17 mouse cellular contexts compared by ENCODE assay signal in the genomic region with DNA sequence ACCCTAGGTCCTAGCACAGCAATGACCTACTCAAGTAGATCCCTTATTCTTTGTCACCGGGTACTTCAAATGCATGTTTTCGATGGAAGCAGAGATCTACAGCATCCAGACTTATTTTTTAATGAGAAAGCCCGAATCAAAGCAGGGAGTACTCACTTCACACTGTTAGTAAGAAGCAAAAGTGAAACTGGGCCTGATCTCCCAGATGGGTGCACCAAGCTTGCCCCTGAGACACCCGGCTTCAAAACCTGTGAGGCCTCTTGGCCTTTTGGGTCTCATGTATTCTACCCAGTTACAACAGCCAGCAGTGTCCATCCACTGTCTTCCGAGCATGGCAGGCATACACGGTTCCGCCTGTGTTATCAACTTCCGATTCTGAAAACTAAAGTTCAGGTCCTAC. TPM values are rescaled to one million over a fixed set of nuclear protein-coding genes. Genes with fewer than 3 reads are reported as not detected.
DNase-seq lines count a peak whose midpoint lies in the region; ATAC-seq lines count a peak whose summit lies in the region.
"Had no signal": no experiment of that assay in that cellular context is flagged by ENCODE, and none has a peak within 500 bp of the region (broad histone marks: within the 10 kb centered on the region; RNA-seq: fewer than 3 reads in every experiment).

No protein-coding gene starts in this region.

- peaks cover 73% of the 10 kb centered on the region for H3K4me1 ChIP-seq in lung, embryonic 15.5 days
- 0 out of 2 replicates have a peak, but pooled peaks cover 3% of the 10 kb centered on the region for H3K4me1 ChIP-seq in midbrain, embryonic 14.5 days (ENCODE audit: control insufficient read depth, insufficient read depth, low read length)

- H3K9ac ChIP-seq in lung, embryonic 15.5 days, result no peak overlapping the region
- no peak overlapping the region for H3K9ac ChIP-seq in midbrain, embryonic 14.5 days (replicated peaks; ENCODE audit: low read length)
- H3K9ac ChIP-seq: forebrain, embryonic 13.5 days; heart, embryonic 15.5 days; hindbrain, embryonic 14.5 days; liver, embryonic 14.5 days; neural tube, embryonic 15.5 days had no signal

- no peaks in the 10 kb centered on the region for H3K9me3 ChIP-seq in lung, embryonic 15.5 days
- H3K9me3 ChIP-seq in midbrain, embryonic 14.5 days (ENCODE audit: control insufficient read depth, low read length), result peaks cover 4% of the 10 kb centered on the region; the same call in 1 of the 2 replicates
- H3K9me3 ChIP-seq: forebrain, embryonic 13.5 days; heart, embryonic 15.5 days; neural tube, embryonic 15.5 days had no signal

- H3K4me2 ChIP-seq in lung, embryonic 15.5 days, result no peak overlapping the region
- no peak overlapping the region for H3K4me2 ChIP-seq in midbrain, embryonic 14.5 days (ENCODE audit: low read length)
- H3K4me2 ChIP-seq: forebrain, embryonic 13.5 days; heart, embryonic 15.5 days; hindbrain, embryonic 14.5 days; neural tube, embryonic 15.5 days had no signal

- no peaks in the 10 kb centered on the region for H3K27me3 ChIP-seq in lung, embryonic 15.5 days
- H3K27me3 ChIP-seq in midbrain, embryonic 14.5 days (ENCODE audit: control insufficient read depth, insufficient read depth, low read length), result no peaks in the 10 kb centered on the region
- H3K27me3 ChIP-seq: forebrain, embryonic 13.5 days; heart, embryonic 15.5 days; neural tube, embryonic 15.5 days had no signal

- DNase-seq in lung, postnatal 14 days, result no peak
- DNase-seq in A20 (ENCODE audit: low read depth, low spot score) (peak; percentile 66), MN1 (ENCODE audit: low spot score) (no peak)
- DNase-seq in CD4-positive, CD25-positive, alpha-beta regulatory T cell, adult 2 months (ENCODE audit: low read depth, low spot score), result peak; percentile 37
- no peak for DNase-seq in midbrain, embryonic 14.5 days
- DNase-seq: cerebellum, adult 2 months; kidney, adult 11 months; kidney, postnatal 36 days; right cerebral cortex, adult 18-20 months; thymus, postnatal 14 days had no signal

- H3K36me3 ChIP-seq in lung, embryonic 15.5 days, result no peaks in the 10 kb centered on the region
- H3K36me3 ChIP-seq in midbrain, embryonic 14.5 days (ENCODE audit: control insufficient read depth, insufficient read depth, low read length), result no peaks in the 10 kb centered on the region
- H3K36me3 ChIP-seq: heart, embryonic 15.5 days; neural tube, embryonic 15.5 days had no signal

- ATAC-seq in lung, embryonic 15.5 days (ENCODE audit: borderline replicate concordance, extremely low read depth, low FRiP score, low TSS enrichment), result no peak
- peak; percentile 75 for ATAC-seq in inflammation-experienced regulatory T-cells, adult 6 months
- no peak for ATAC-seq in midbrain, embryonic 14.5 days (ENCODE audit: low FRiP score, low TSS enrichment)
- ATAC-seq: forebrain, embryonic 13.5 days had no signal

- no peak overlapping the region for H3K4me3 ChIP-seq in lung, embryonic 15.5 days
- no peak overlapping the region for H3K4me3 ChIP-seq in midbrain, embryonic 14.5 days (replicated peaks; ENCODE audit: low read depth, low read length)
- H3K4me3 ChIP-seq: forebrain, embryonic 13.5 days; heart, embryonic 15.5 days; neural tube, embryonic 15.5 days had no signal

- WGBS in lung, embryonic 15.5 days, result 86% methylated on average over 8 of the region's 8 CpGs
- WGBS in midbrain, embryonic 14.5 days, result 95% methylated on average over 8 of the region's 8 CpGs

- H3K27ac ChIP-seq in lung, embryonic 15.5 days, result peak overlapping the region; percentile 89; the same call in 1 of the 2 replicates
- H3K27ac ChIP-seq in midbrain, embryonic 14.5 days (replicated peaks; ENCODE audit: low read depth, low read length), result no peak overlapping the region
- H3K27ac ChIP-seq: forebrain, embryonic 13.5 days; heart, embryonic 15.5 days; hindbrain, embryonic 14.5 days; liver, embryonic 14.5 days; neural tube, embryonic 15.5 days had no signal

RNA-seq across cellular contexts. Expression of a gene that starts 12.0 kb away (rescaled TPM):
- 21.8 and 23.7 TPM in 2 replicates for polyA plus RNA-seq in lung, embryonic 15.5 days (2015; fragmentation: Nextera tagmentation; extraction: Ambion mirVana)
- 1 to 10 TPM; 5.7 to 9.7 (median 7.0) TPM for polyA plus RNA-seq in inflammation-experienced regulatory T-cells, adult 6 months (2017; shearing (Covaris generic))
- 16.6 and 21.0 TPM in 2 replicates for polyA plus RNA-seq in midbrain, embryonic 14.5 days (2014; fragmentation: Nextera tagmentation; extraction: Ambion mirVana)

RNA-seq across cellular contexts. Expression of a gene that starts 53.6 kb away (rescaled TPM):
- 32.7 and 34.7 TPM in 2 replicates for polyA plus RNA-seq in lung, embryonic 15.5 days (2015; fragmentation: Nextera tagmentation; extraction: Ambion mirVana)
- polyA plus RNA-seq in inflammation-experienced regulatory T-cells, adult 6 months (2017; shearing (Covaris generic)), result 1 to 10 TPM in 1 of 3 experiments, under 1 TPM in 2; 0.54 to 1.8 (median 0.91) TPM
- 15.1 and 16.6 TPM in 2 replicates for polyA plus RNA-seq in midbrain, embryonic 14.5 days (2014; fragmentation: Nextera tagmentation; extraction: Ambion mirVana)

Comparison
In these comparisons a context has a peak if more than half of its experiments do, and no peak if none do; other contexts are left out.
1. DNase-seq: peak in A20 (single experiment) and CD4-positive, CD25-positive, alpha-beta regulatory T cell, adult 2 months (single experiment); none in lung, postnatal 14 days (single experiment), MN1 (single experiment) and midbrain, embryonic 14.5 days (single experiment).